Mouse (Mus musculus) hindbrain, embryonic 14.5 days (tissue): ENCODE measurements around the gene Sars2. TPM values are rescaled to one million over a fixed set of nuclear protein-coding genes. Genes with fewer than 3 reads are reported as not detected.

Experiments
- ATAC-seq: fragments of 200-750 bp; cut with Nextera tagmentation; 2 replicates; pipeline ENCODE4 v1.8.0; 2017; ENCODE audit warnings: moderate number of reproducible peaks, mild to moderate bottlenecking, moderate TSS enrichment, moderate library complexity; ENCODE audit not compliant: low FRiP score
- DNase-seq: peaks from one replicate; pipeline ENCODE4 v3.0.0-alpha.2; 2015; ENCODE audit warnings: low spot score
- H3K27ac ChIP-seq: fragments of 300-500 bp; sonication (generic); 2 replicates; pipeline ENCODE4 v1.5.1; 2014; ENCODE audit warnings: mild to moderate bottlenecking, moderate library complexity
- H3K27me3 ChIP-seq: fragments of 300-500 bp; sonication (generic); 2 replicates; pipeline ENCODE4 v1.6.1; 2014; ENCODE audit warnings: mild to moderate bottlenecking, low read length, mixed read lengths; ENCODE audit not compliant: control insufficient read depth, insufficient read depth
- H3K36me3 ChIP-seq: fragments of 300-500 bp; sonication (generic); replicated peaks from 2 replicates; pipeline ENCODE4 v1.6.1; 2014; ENCODE audit not compliant: control insufficient read depth, insufficient read depth
- H3K4me1 ChIP-seq: fragments of 300-500 bp; sonication (generic); replicated peaks from 2 replicates; pipeline ENCODE4 v1.6.1; 2014; ENCODE audit warnings: antibody characterized with exemption, low read length, mixed read lengths; ENCODE audit not compliant: control insufficient read depth, insufficient read depth
- H3K4me2 ChIP-seq: fragments of 300-500 bp; sonication (generic); replicated peaks from 2 replicates; pipeline ENCODE4 v1.6.1; 2014; ENCODE audit warnings: mild to moderate bottlenecking, moderate library complexity
- H3K4me3 ChIP-seq: fragments of 300-500 bp; sonication (generic); replicated peaks from 2 replicates; pipeline ENCODE4 v1.5.1; 2014; ENCODE audit warnings: mild to moderate bottlenecking, low read length
- H3K9ac ChIP-seq: fragments of 300-500 bp; sonication (generic); 2 replicates; pipeline ENCODE4 v1.6.1; 2014
- H3K9me3 ChIP-seq: fragments of 300-500 bp; sonication (generic); 2 replicates; pipeline ENCODE4 v1.6.1; 2016; ENCODE audit warnings: low read length; ENCODE audit not compliant: control insufficient read depth
- whole genome bisulfite sequencing: fragments of 180-500 bp; shearing (Covaris S2); extraction: QIAGEN DNeasy Blood & Tissue Kit; methylation state at CpG from one replicate; pipeline ENCODE4 v1.1.7; 2014; 5-methylcytosine and 5-hydroxymethylcytosine counted together
- polyA plus RNA-seq: library from polyadenylated mRNA; unstranded; fragments of >200 nt; fragmentation: Nextera tagmentation; extraction: Ambion mirVana; gene quantifications from 2 replicates; pipeline ENCODE4 v1.2.1, GENCODE M21; 2014

The Sars2 gene
- polyA plus RNA-seq, 1 experiment from 2014 or later: 16.6 TPM

GRCm38 (mm10) chr7:28766910-28767309, 25.1 kb downstream of the Sars2 start:
- ATAC-seq: peak; percentile 7
- Histone ChIP-seq H3K27me3 (no peaks in the 10 kb centered on the region), H3K27ac (no peak overlapping the region), H3K9me3 (no peaks in the 10 kb centered on the region), H3K4me2 (peak overlapping the region; percentile 74), H3K4me3 (peak overlapping the region; percentile 64), H3K36me3 (peaks cover 14% of the 10 kb centered on the region), H3K4me1 (peaks cover 26% of the 10 kb centered on the region), H3K9ac (peak overlapping the region; percentile 75)
- DNase-seq: peak; percentile 52
- 8% methylated on average over 14 of the region's 14 CpGs for WGBS

- Histone ChIP-seq H3K4me3 (peak within 1 kb of the TSS; percentile 64), H3K4me2 (peak within 1 kb of the TSS; percentile 74), H3K27ac (no peak within 1 kb of the TSS), H3K4me1 (peaks cover 26% of the 10 kb centered on the region), H3K9ac (peak within 1 kb of the TSS; percentile 75), H3K9me3 (no peaks in the 10 kb centered on the region), H3K27me3 (no peaks in the 10 kb centered on the region), H3K36me3 (peaks cover 10% of the 10 kb centered on the region; the same call in 1 of the 2 replicates)
- 72% methylated on average over 7 of the region's 7 CpGs for WGBS
- ATAC-seq (no peak), DNase-seq (no peak)
Observed at GRCm38 (mm10) chr7:28767462-28767965, 25.7 kb downstream of the Sars2 start, which contains the start of gene Nfkbib. Gene Nfkbib (minus strand): TSS chr7:28767512.

GRCm38 (mm10) chr7:28769414-28769958, 27.7 kb downstream of the Sars2 start:
- Histone ChIP-seq H3K4me2 (no peak overlapping the region), H3K4me1 (peaks cover 31% of the 10 kb centered on the region), H3K27me3 (no peaks in the 10 kb centered on the region), H3K9ac (no peak overlapping the region), H3K9me3 (no peaks in the 10 kb centered on the region), H3K36me3 (no peaks in the 10 kb centered on the region; the same call in 1 of the 2 replicates), H3K4me3 (no peak overlapping the region), H3K27ac (no peak overlapping the region)
- DNase-seq: no peak
- 91% methylated on average over 9 of the region's 9 CpGs for WGBS
- no peak for ATAC-seq

GRCm38 (mm10) chr7:28770309-28770708, 28.5 kb downstream of the Sars2 start:
- no peaks in the 10 kb centered on the region for H3K27me3 ChIP-seq
- 95% methylated on average over 3 of the region's 3 CpGs for WGBS
- ATAC-seq: no peak

GRCm38 (mm10) chr7:28771867-28772266, 30.1 kb downstream of the Sars2 start:
- no peak overlapping the region for H3K27ac ChIP-seq
- DNase-seq: no peak

More at GRCm38 (mm10) chr7:28770309-28770708, 28.5 kb downstream of the Sars2 start:
- Histone ChIP-seq H3K36me3 (no peaks in the 10 kb centered on the region; the same call in 1 of the 2 replicates), H3K9me3 (no peaks in the 10 kb centered on the region), H3K4me3 (no peak overlapping the region), H3K27ac (no peak overlapping the region), H3K9ac (no peak overlapping the region), H3K4me2 (no peak overlapping the region), H3K4me1 (peaks cover 25% of the 10 kb centered on the region)
- no peak for DNase-seq

GRCm38 (mm10) chr7:28773163-28773562, 31.4 kb downstream of the Sars2 start:
- H3K9me3 ChIP-seq: no peaks in the 10 kb centered on the region
- no peak overlapping the region for H3K4me3 ChIP-seq
- peaks cover 10% of the 10 kb centered on the region for H3K36me3 ChIP-seq
- H3K4me2 ChIP-seq: no peak overlapping the region
- ATAC-seq (no peak), DNase-seq (no peak)
- no peaks in the 10 kb centered on the region for H3K27me3 ChIP-seq
- H3K4me1 ChIP-seq: 0 out of 2 replicates have a peak, but pooled peaks cover 9% of the 10 kb centered on the region
- 78% methylated on average over 3 of the region's 3 CpGs for WGBS
- H3K27ac ChIP-seq: no peak overlapping the region
- no peak overlapping the region for H3K9ac ChIP-seq

More at GRCm38 (mm10) chr7:28771867-28772266, 30.1 kb downstream of the Sars2 start:
- Histone ChIP-seq H3K4me2 (no peak overlapping the region), H3K9ac (no peak overlapping the region), H3K36me3 (peaks cover 5% of the 10 kb centered on the region), H3K4me3 (no peak overlapping the region), H3K4me1 (peaks cover 20% of the 10 kb centered on the region; the same call in 1 of the 2 replicates), H3K9me3 (no peaks in the 10 kb centered on the region), H3K27me3 (no peaks in the 10 kb centered on the region)
- 93% methylated on average over 11 of the region's 11 CpGs for WGBS
- no peak for ATAC-seq

GRCm38 (mm10) chr7:28774164-28774563, 32.4 kb downstream of the Sars2 start:
- Histone ChIP-seq H3K9ac (no peak overlapping the region), H3K4me1 (0 out of 2 replicates have a peak, but pooled peaks cover 5% of the 10 kb centered on the region), H3K27ac (peak overlapping the region; percentile 3; the same call in 1 of the 2 replicates), H3K9me3 (no peaks in the 10 kb centered on the region), H3K36me3 (peaks cover 15% of the 10 kb centered on the region), H3K4me2 (no peak overlapping the region), H3K4me3 (no peak overlapping the region), H3K27me3 (no peaks in the 10 kb centered on the region)
- DNase-seq: peak; percentile 37
- WGBS: 37% methylated on average over 12 of the region's 12 CpGs
- ATAC-seq: peak; percentile 56; the same call in 1 of the 2 replicates

GRCm38 (mm10) chr7:28775129-28775528, 33.3 kb downstream of the Sars2 start:
- ATAC-seq: no peak
- H3K9me3 ChIP-seq: no peaks in the 10 kb centered on the region
- H3K4me1 ChIP-seq: 0 out of 2 replicates have a peak, but pooled peaks cover 5% of the 10 kb centered on the region
- WGBS: 78% methylated on average over 7 of the region's 7 CpGs
- H3K4me2 ChIP-seq: no peak overlapping the region
- H3K27me3 ChIP-seq: no peaks in the 10 kb centered on the region
- H3K27ac ChIP-seq: no peak overlapping the region
- DNase-seq: no peak
- peaks cover 15% of the 10 kb centered on the region for H3K36me3 ChIP-seq
- no peak overlapping the region for H3K4me3 ChIP-seq
- H3K9ac ChIP-seq: no peak overlapping the region

- H3K36me3 ChIP-seq: peaks cover 28% of the 10 kb centered on the region
- H3K4me1 ChIP-seq: 0 out of 2 replicates have a peak, but pooled peaks cover 5% of the 10 kb centered on the region
- no peak for ATAC-seq
- DNase-seq: no peak
- no peaks in the 10 kb centered on the region for H3K27me3 ChIP-seq
- H3K4me3 ChIP-seq: no peak overlapping the region
- WGBS: 92% methylated on average over 9 of the region's 9 CpGs
- no peak overlapping the region for H3K27ac ChIP-seq
- H3K4me2 ChIP-seq: no peak overlapping the region
- no peak overlapping the region for H3K9ac ChIP-seq
- no peaks in the 10 kb centered on the region for H3K9me3 ChIP-seq
Observed at GRCm38 (mm10) chr7:28778825-28779224, 37.0 kb downstream of the Sars2 start.
